Mouse (Mus musculus): ENCODE data around the gene Macf1. TPM values are rescaled to one million over a fixed set of nuclear protein-coding genes. Genes with fewer than 3 reads are reported as not detected.

Macf1 gene
- polyA plus RNA-seq, 1 experiment: 251 TPM

- H3K27ac ChIP-seq (ENCODE audit: insufficient read depth, low read length): no peak overlapping the region
- H3K36me3 ChIP-seq (ENCODE audit: control insufficient read depth, insufficient read depth, low read length, poor library complexity, severe bottlenecking): peaks cover 65% of the 10 kb centered on the region
- H3K4me1 ChIP-seq (ENCODE audit: control insufficient read depth, insufficient read depth, low read length): no peaks in the 10 kb centered on the region
- TF ChIP-seq POLR2A (IDR thresholded peaks at IDR 0.05; ENCODE audit: insufficient read depth, low read length): no peak
- TF ChIP-seq EP300 (IDR thresholded peaks at IDR 0.05; ENCODE audit: insufficient read depth, low read depth, low read length): no peak
- no peak for TF ChIP-seq CTCF (IDR thresholded peaks at IDR 0.05; ENCODE audit: low read depth, low read length)
- no peak overlapping the region for H3K4me3 ChIP-seq (ENCODE audit: low read depth, low read length)
- no peak overlapping the region for H3K9ac ChIP-seq (ENCODE audit: low read depth, poor library complexity, severe bottlenecking)
- H3K9me3 ChIP-seq (replicated peaks; ENCODE audit: control insufficient read depth, insufficient read depth, low read length, poor library complexity, severe bottlenecking): no peaks in the 10 kb centered on the region
- H3K27me3 ChIP-seq (ENCODE audit: control insufficient read depth, insufficient read depth, low read length, poor library complexity, severe bottlenecking): no peaks in the 10 kb centered on the region
These were observed 309.7 kb downstream of the Macf1 start for GRCm38 (mm10) chr4:123374316-123375008.

DNA sequence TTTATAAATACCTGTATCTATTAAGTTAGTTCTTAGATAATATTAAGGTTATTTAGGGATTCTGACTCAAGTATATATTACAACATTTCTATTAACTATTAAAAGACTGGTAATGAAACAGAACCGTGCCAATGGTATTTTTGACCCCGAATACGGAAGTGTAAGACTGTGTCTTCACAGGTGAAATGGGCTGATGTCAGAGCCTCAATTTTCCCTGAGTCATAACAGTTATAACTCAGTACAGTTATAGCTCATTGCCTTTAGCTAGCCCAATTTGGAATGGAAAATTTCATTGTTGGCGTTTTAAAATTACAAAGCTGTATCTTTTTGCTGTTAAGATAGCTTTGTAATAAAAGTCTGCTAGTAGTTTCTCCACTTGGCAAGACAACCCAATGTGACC lies 320.6 kb downstream of the Macf1 start:
- Histone ChIP-seq H3K4me3 (ENCODE audit: low read depth, low read length) (no peak overlapping the region), H3K9me3 (replicated peaks; ENCODE audit: control insufficient read depth, insufficient read depth, low read length, poor library complexity, severe bottlenecking) (no peaks in the 10 kb centered on the region), H3K4me1 (ENCODE audit: control insufficient read depth, insufficient read depth, low read length) (no peaks in the 10 kb centered on the region), H3K27me3 (ENCODE audit: control insufficient read depth, insufficient read depth, low read length, poor library complexity, severe bottlenecking) (no peaks in the 10 kb centered on the region), H3K9ac (ENCODE audit: low read depth, poor library complexity, severe bottlenecking) (no peak overlapping the region), H3K36me3 (ENCODE audit: control insufficient read depth, insufficient read depth, low read length, poor library complexity, severe bottlenecking) (peaks cover 41% of the 10 kb centered on the region), H3K27ac (ENCODE audit: insufficient read depth, low read length) (no peak overlapping the region)
- TF ChIP-seq POLR2A (IDR thresholded peaks at IDR 0.05; ENCODE audit: insufficient read depth, low read length) (no peak), EP300 (IDR thresholded peaks at IDR 0.05; ENCODE audit: insufficient read depth, low read depth, low read length) (no peak), CTCF (IDR thresholded peaks at IDR 0.05; ENCODE audit: low read depth, low read length) (no peak)

GRCm38 (mm10) chr4:123360771-123361170 lies 323.4 kb downstream of the Macf1 start:
- H3K4me1 ChIP-seq (ENCODE audit: control insufficient read depth, insufficient read depth, low read length): peaks cover 1% of the 10 kb centered on the region

DNA sequence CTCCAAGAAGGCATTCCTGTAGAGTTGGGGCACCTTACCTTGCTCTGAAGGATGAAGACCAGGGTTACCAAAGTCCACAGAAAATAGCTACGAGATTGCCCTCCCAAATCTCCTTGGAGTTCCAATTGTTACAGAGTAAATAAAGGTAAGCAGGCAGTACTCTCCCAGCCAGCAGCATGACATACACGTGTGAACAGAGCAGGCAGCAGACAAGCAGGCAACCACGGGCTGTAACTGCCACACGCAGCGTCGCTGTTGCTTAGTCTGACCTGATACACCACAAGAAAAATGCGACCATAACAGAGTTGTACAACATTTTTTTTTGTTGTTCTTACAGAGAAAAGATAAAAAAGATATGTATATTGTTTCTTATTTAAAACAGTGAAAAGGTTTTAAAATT lies 325.5 kb downstream of the Macf1 start:
- Histone ChIP-seq H3K27me3 (ENCODE audit: control insufficient read depth, insufficient read depth, low read length, poor library complexity, severe bottlenecking) (no peaks in the 10 kb centered on the region), H3K9me3 (replicated peaks; ENCODE audit: control insufficient read depth, insufficient read depth, low read length, poor library complexity, severe bottlenecking) (no peaks in the 10 kb centered on the region), H3K27ac (ENCODE audit: insufficient read depth, low read length) (no peak overlapping the region), H3K9ac (ENCODE audit: low read depth, poor library complexity, severe bottlenecking) (no peak overlapping the region), H3K36me3 (ENCODE audit: control insufficient read depth, insufficient read depth, low read length, poor library complexity, severe bottlenecking) (peaks cover 16% of the 10 kb centered on the region), H3K4me1 (ENCODE audit: control insufficient read depth, insufficient read depth, low read length) (peaks cover 1% of the 10 kb centered on the region), H3K4me3 (ENCODE audit: low read depth, low read length) (no peak overlapping the region)
- TF ChIP-seq CTCF (IDR thresholded peaks at IDR 0.05; ENCODE audit: low read depth, low read length) (no peak), EP300 (IDR thresholded peaks at IDR 0.05; ENCODE audit: insufficient read depth, low read depth, low read length) (no peak), POLR2A (IDR thresholded peaks at IDR 0.05; ENCODE audit: insufficient read depth, low read length) (no peak)

More at GRCm38 (mm10) chr4:123360771-123361170, 323.4 kb downstream of the Macf1 start:
- H3K9me3 ChIP-seq (replicated peaks; ENCODE audit: control insufficient read depth, insufficient read depth, low read length, poor library complexity, severe bottlenecking): no peaks in the 10 kb centered on the region
- H3K36me3 ChIP-seq (ENCODE audit: control insufficient read depth, insufficient read depth, low read length, poor library complexity, severe bottlenecking): peaks cover 25% of the 10 kb centered on the region
- H3K9ac ChIP-seq (ENCODE audit: low read depth, poor library complexity, severe bottlenecking): no peak overlapping the region
- no peaks in the 10 kb centered on the region for H3K27me3 ChIP-seq (ENCODE audit: control insufficient read depth, insufficient read depth, low read length, poor library complexity, severe bottlenecking)
- H3K27ac ChIP-seq (ENCODE audit: insufficient read depth, low read length): no peak overlapping the region
- H3K4me3 ChIP-seq (ENCODE audit: low read depth, low read length): no peak overlapping the region
- TF ChIP-seq POLR2A (IDR thresholded peaks at IDR 0.05; ENCODE audit: insufficient read depth, low read length): no peak

- H3K36me3 ChIP-seq (ENCODE audit: control insufficient read depth, insufficient read depth, low read length, poor library complexity, severe bottlenecking): peaks cover 19% of the 10 kb centered on the region
- no peak overlapping the region for H3K9ac ChIP-seq (ENCODE audit: low read depth, poor library complexity, severe bottlenecking)
- no peak overlapping the region for H3K27ac ChIP-seq (ENCODE audit: insufficient read depth, low read length)
- H3K4me3 ChIP-seq (ENCODE audit: low read depth, low read length): no peak overlapping the region
- TF ChIP-seq POLR2A (IDR thresholded peaks at IDR 0.05; ENCODE audit: insufficient read depth, low read length): no peak
- no peaks in the 10 kb centered on the region for H3K9me3 ChIP-seq (replicated peaks; ENCODE audit: control insufficient read depth, insufficient read depth, low read length, poor library complexity, severe bottlenecking)
- H3K4me1 ChIP-seq (ENCODE audit: control insufficient read depth, insufficient read depth, low read length): peaks cover 3% of the 10 kb centered on the region
- no peaks in the 10 kb centered on the region for H3K27me3 ChIP-seq (ENCODE audit: control insufficient read depth, insufficient read depth, low read length, poor library complexity, severe bottlenecking)
These were observed 328.2 kb downstream of the Macf1 start for GRCm38 (mm10) chr4:123355941-123356340.

DNA sequence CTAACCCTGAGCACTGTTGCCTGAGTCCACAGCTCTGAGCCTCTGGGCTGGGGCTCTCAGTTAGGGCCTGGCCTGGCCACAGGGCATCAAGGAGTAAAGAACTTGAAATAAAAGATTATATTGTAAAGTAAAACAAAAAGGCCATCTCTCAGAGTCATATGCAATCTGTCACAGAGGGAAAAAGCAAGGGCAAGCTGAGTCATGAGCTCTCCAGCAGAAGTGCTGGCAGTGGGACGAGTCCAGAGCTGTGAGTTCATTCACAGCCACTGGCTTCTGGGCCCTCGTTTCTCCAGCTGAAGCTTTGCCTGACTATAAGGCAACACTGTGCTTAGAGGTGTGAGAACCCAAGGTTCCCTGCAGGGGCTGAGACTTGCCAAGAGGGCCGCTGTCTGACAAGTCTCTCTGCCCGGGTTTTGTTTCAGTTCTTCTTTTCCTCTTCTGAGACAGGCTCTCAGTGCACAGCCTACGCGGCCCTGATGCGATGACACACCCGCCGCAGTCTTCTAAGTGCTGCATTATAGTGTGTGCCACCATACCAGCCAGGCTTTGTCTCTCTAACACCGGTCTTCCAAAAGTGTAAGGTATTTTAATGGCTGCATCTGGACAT lies 330.8 kb downstream of the Macf1 start:
- H3K9me3 ChIP-seq (replicated peaks; ENCODE audit: control insufficient read depth, insufficient read depth, low read length, poor library complexity, severe bottlenecking): no peaks in the 10 kb centered on the region
- H3K9ac ChIP-seq (ENCODE audit: low read depth, poor library complexity, severe bottlenecking): no peak overlapping the region
- H3K27ac ChIP-seq (ENCODE audit: insufficient read depth, low read length): no peak overlapping the region
- peaks cover 31% of the 10 kb centered on the region for H3K36me3 ChIP-seq (ENCODE audit: control insufficient read depth, insufficient read depth, low read length, poor library complexity, severe bottlenecking)
- H3K4me3 ChIP-seq (ENCODE audit: low read depth, low read length): no peak overlapping the region
- H3K4me1 ChIP-seq (ENCODE audit: control insufficient read depth, insufficient read depth, low read length): peaks cover 3% of the 10 kb centered on the region
- TF ChIP-seq EP300 (IDR thresholded peaks at IDR 0.05; ENCODE audit: insufficient read depth, low read depth, low read length) (no peak), POLR2A (IDR thresholded peaks at IDR 0.05; ENCODE audit: insufficient read depth, low read length) (no peak), CTCF (IDR thresholded peaks at IDR 0.05; ENCODE audit: low read depth, low read length) (no peak)
- H3K27me3 ChIP-seq (ENCODE audit: control insufficient read depth, insufficient read depth, low read length, poor library complexity, severe bottlenecking): no peaks in the 10 kb centered on the region

Data from ES-Bruce4 (cell line).